Mouse (Mus musculus) forebrain, embryonic 12.5 days (tissue): ENCODE data around the gene Oxa1l. TPM values are rescaled to one million over a fixed set of nuclear protein-coding genes. Genes with fewer than 3 reads are reported as not detected.

Source experiments
- ATAC-seq: fragments of 200-750 bp; cut with Nextera tagmentation; 2 replicates; pipeline ENCODE4 v1.8.0; 2017; ENCODE audit warnings: moderate TSS enrichment; ENCODE audit not compliant: low FRiP score
- H3K27ac ChIP-seq: fragments of 300-500 bp; sonication (generic); 2 replicates; pipeline ENCODE4 v1.5.1; 2016; ENCODE audit warnings: mild to moderate bottlenecking
- H3K27me3 ChIP-seq: fragments of 300-500 bp; sonication (generic); 2 replicates; pipeline ENCODE4 v1.6.1; 2016; ENCODE audit warnings: mild to moderate bottlenecking
- H3K36me3 ChIP-seq: fragments of 300-500 bp; sonication (generic); replicated peaks from 2 replicates; pipeline ENCODE4 v1.6.1; 2016; ENCODE audit warnings: mild to moderate bottlenecking
- H3K4me1 ChIP-seq: fragments of 300-500 bp; sonication (generic); 2 replicates; pipeline ENCODE4 v1.6.1; 2016
- H3K4me2 ChIP-seq: fragments of 300-500 bp; sonication (generic); 2 replicates; pipeline ENCODE4 v1.6.1; 2016; ENCODE audit warnings: mild to moderate bottlenecking, moderate library complexity
- H3K4me3 ChIP-seq: fragments of 300-500 bp; sonication (generic); replicated peaks from 2 replicates; pipeline ENCODE4 v1.5.1; 2016; ENCODE audit warnings: mild to moderate bottlenecking
- H3K9ac ChIP-seq: fragments of 300-500 bp; sonication (generic); 2 replicates; pipeline ENCODE4 v1.6.1; 2016; ENCODE audit warnings: mild to moderate bottlenecking
- H3K9me3 ChIP-seq: fragments of 300-500 bp; sonication (generic); 2 replicates; pipeline ENCODE4 v1.6.1; 2016
- WGBS: fragments of 180-500 bp; shearing (Covaris S2); methylation state at CpG from one replicate; pipeline ENCODE4 v1.1.7; 2016; 5-methylcytosine and 5-hydroxymethylcytosine counted together
- polyA plus RNA-seq: library from polyadenylated mRNA; unstranded; fragments of >200 nt; fragmentation: Nextera tagmentation; extraction: Ambion mirVana; gene quantifications from 2 replicates; pipeline ENCODE4 v1.2.1, GENCODE M21; 2016

The Oxa1l gene
- polyA plus RNA-seq, 1 experiment from 2014 or later, result 42.6 TPM

DNA sequence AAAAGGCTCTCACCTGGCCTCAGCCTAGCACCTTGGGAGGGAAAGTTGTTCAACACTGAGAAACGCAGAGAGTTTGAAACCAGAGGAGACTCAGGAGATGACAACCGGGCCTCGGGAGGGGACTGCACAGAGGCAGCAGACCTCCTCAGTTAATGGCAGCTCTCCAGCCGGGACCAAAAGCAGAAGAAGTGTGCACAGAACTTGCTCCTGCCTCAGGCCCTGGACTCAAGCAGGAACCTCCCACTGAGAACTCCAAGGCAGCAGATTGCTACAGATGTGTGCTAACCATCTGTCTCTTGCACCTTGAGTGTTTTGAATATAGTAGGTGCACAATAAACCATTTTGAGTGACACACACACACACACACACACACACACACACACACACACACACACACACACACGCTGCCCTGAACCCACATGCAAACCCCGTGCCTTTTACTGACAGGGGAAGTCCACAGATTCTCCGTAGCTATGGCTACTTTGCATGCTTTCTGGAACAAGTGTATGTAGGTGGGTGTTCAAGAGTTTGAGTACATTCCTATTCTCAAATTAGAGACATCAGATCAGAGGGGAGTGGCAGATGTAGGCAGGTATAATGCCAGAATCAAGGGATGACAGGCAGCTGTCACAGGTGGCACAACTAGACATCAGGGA is 37.4 kb downstream of the Oxa1l start:
- no peaks in the 10 kb centered on the region for H3K9me3 ChIP-seq
- no peak for ATAC-seq
- 96% methylated on average over 7 of the region's 7 CpGs for WGBS
- H3K9ac ChIP-seq, result no peak overlapping the region
- H3K36me3 ChIP-seq, result no peaks in the 10 kb centered on the region
- no peak overlapping the region for H3K4me2 ChIP-seq
- no peak overlapping the region for H3K27ac ChIP-seq
- H3K4me1 ChIP-seq, result no peaks in the 10 kb centered on the region
- H3K27me3 ChIP-seq, result no peaks in the 10 kb centered on the region
- H3K4me3 ChIP-seq, result no peak overlapping the region

DNA sequence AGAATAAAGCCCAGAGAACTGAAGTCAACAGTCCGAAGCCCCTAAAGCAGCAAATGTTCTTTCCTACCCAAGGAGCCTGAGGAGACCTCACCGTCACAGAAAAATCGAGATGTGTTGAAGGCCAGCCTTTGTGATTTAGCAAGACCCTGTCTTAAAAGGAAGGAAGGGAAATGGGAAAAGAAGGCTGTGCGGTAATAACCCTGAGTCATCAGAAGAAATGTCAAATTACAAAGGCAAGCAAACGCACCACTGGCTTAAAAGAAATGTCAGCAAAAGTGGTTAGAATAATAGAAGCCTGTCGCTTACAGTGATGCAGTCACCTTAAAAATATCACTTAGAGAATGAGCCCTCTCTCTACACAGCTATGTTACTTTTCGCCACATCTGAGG is 37.9 kb downstream of the Oxa1l start:
- Histone ChIP-seq H3K27ac (no peak overlapping the region), H3K9me3 (no peaks in the 10 kb centered on the region), H3K9ac (no peak overlapping the region), H3K4me3 (no peak overlapping the region), H3K4me2 (no peak overlapping the region), H3K27me3 (no peaks in the 10 kb centered on the region), H3K36me3 (no peaks in the 10 kb centered on the region), H3K4me1 (no peaks in the 10 kb centered on the region)
- 78% methylated on average over 7 of the region's 7 CpGs for WGBS
- no peak for ATAC-seq

GRCm38 (mm10) chr14:54398921-54399382 is 38.3 kb downstream of the Oxa1l start:
- no peaks in the 10 kb centered on the region for H3K27me3 ChIP-seq
- WGBS, result 71% methylated on average over 8 of the region's 8 CpGs
- no peaks in the 10 kb centered on the region for H3K4me1 ChIP-seq
- no peak overlapping the region for H3K4me3 ChIP-seq
- no peak overlapping the region for H3K27ac ChIP-seq
- no peaks in the 10 kb centered on the region for H3K9me3 ChIP-seq
- H3K4me2 ChIP-seq, result no peak overlapping the region
- no peak overlapping the region for H3K9ac ChIP-seq
- ATAC-seq, result no peak
- H3K36me3 ChIP-seq, result no peaks in the 10 kb centered on the region

DNA sequence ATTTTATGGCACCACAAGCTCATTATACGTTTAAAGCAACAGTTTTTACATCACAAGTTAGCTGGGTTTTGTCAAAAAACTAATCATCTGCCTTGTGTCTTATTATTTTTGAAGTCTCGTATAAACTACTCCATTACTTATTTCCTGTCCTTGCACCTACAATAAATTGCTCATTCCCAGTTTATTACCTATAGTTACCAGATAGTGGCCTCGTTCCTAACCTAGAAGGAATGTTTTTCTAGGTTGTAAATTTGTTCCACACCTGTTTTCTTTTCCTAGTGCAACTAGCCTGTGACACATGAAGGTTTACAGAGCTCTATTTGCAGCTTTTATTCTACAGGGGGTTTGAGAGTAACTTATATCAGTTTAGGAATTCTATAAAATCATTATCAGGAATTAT is 41.1 kb downstream of the Oxa1l start:
- H3K36me3 ChIP-seq, result no peaks in the 10 kb centered on the region
- H3K9me3 ChIP-seq, result no peaks in the 10 kb centered on the region
- no peak overlapping the region for H3K27ac ChIP-seq
- no peaks in the 10 kb centered on the region for H3K27me3 ChIP-seq
- WGBS, result 86% methylated on average over 3 of the region's 3 CpGs
- H3K9ac ChIP-seq, result no peak overlapping the region
- no peak overlapping the region for H3K4me3 ChIP-seq
- H3K4me1 ChIP-seq, result no peaks in the 10 kb centered on the region
- no peak for ATAC-seq
- H3K4me2 ChIP-seq, result no peak overlapping the region

DNA sequence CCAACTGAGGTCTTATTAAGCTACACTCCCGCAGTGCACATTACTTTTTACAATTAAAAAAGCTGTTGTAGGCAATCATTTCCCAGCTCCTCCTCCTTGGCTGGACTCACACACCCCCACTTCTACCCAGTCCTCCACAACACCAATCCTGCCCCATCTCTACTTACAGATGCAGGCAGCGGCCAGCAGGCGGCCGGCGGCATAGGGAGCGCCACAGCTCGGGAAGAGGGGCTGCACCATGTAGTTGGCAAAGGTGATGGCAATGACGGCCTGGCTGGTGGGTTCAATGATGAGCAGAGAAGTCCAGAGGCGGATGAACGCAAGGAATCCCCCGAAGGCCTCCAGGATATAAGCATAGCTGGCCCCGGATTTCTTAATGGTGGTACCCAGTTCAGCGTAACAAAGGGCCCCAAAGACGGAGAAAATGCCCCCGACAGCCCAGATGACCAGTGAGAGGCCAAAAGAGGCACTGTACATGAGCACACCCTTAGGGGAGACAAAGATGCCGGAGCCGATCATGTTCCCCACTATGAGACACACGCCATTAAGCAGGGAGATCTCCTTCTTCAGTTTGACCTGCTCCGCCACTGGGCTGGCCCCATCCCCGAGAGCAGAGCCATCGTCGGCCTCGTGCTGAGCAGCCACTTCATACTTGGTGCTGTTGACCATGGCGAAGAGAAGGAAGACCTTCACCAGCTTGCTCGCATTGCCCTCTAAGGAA is 47.9 kb downstream of the Oxa1l start:
- ATAC-seq, result no peak

DNA sequence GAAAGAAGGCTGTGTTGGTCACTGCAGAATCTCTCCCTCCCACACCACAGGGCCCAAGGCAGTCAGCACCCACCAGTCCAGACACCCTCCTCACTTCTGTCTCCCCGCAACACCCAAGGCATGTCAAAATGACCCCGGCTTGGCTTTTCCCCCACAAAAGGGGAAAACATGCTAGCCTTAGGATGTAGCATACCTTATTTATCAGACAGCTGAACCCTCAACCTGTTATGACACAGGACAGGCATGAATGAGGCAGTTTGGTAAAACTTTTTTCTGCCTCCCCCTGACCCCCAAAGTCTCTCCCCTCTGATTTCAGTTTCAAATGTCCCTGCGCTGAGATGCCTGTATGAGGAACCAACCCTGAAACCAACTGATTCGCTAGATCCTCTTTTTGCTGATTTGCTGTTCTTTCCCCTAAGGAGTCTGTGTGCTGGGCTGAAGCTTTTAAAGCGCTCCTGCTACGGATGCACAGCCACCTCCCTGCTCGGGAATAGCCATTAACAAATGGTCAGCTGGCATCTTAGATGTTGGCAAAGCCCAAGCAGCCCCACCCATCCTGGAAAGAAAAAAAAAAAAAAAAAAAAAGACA is 48.5 kb downstream of the Oxa1l start:
- 83% methylated on average over 7 of the region's 7 CpGs for WGBS
- no peak overlapping the region for H3K9ac ChIP-seq
- no peak for ATAC-seq

More for the DNA sequence above, 47.9 kb downstream of the Oxa1l start:
- Histone ChIP-seq H3K4me1 (peaks cover 9% of the 10 kb centered on the region), H3K4me3 (no peak overlapping the region), H3K27ac (no peak overlapping the region), H3K9ac (no peak overlapping the region), H3K4me2 (no peak overlapping the region), H3K27me3 (peaks cover 5% of the 10 kb centered on the region; the same call in 1 of the 2 replicates), H3K36me3 (no peaks in the 10 kb centered on the region), H3K9me3 (no peaks in the 10 kb centered on the region)
- WGBS, result 77% methylated on average over 25 of the region's 25 CpGs

DNA sequence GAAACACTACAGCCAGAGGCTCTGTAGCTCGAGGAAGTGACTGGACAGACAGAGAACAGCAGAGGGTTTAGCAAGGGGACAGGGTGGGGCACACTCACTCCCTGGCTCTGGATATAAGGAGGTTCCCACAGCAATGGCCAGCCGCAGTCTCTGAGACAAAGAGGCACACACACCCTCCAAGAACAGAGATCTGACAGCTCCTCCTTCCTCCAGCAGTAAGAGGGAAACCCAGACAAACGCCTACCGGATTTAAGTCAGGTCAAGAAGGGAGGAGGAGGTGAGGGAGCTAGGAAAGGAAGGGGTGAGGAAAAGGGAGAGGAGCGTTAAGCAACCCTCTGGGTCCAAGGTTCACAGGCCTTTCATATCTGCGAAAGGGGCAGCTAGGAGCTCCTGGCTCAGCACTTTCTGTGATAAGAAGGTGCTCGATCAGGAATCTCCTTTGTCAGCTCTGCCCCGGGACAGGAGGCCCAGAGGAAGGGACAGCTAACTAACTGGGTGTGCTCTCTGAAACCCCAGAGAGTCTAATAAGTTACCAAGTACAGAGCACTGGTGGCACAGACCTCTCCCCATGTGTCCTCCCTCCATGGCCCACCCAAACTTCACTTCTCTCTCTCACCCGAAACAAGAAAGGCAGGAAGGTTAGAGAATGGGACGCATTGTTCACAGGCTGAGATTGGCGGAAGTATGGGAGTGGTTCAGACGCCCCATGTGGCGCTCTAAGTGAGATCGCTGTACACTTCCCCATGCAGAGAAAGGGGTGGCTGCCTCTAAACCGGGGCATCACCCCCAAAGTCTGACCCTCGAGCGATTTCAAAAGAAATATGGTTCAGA is 49.6 kb downstream of the Oxa1l start:
- H3K9ac ChIP-seq, result 0 out of 2 replicates have a peak overlapping the region, but pooled peaks have one; percentile 0
- H3K36me3 ChIP-seq, result no peaks in the 10 kb centered on the region
- H3K27me3 ChIP-seq, result peaks cover 18% of the 10 kb centered on the region
- H3K27ac ChIP-seq, result peak overlapping the region; percentile 50; the same call in 1 of the 2 replicates
- peaks cover 19% of the 10 kb centered on the region for H3K4me1 ChIP-seq
- H3K4me2 ChIP-seq, result no peak overlapping the region
- no peak overlapping the region for H3K4me3 ChIP-seq
- H3K9me3 ChIP-seq, result no peaks in the 10 kb centered on the region
- no peak for ATAC-seq
- WGBS, result 45% methylated on average over 17 of the region's 17 CpGs

More for the DNA sequence above, 48.5 kb downstream of the Oxa1l start:
- no peak overlapping the region for H3K27ac ChIP-seq
- H3K4me1 ChIP-seq, result peaks cover 15% of the 10 kb centered on the region
- no peaks in the 10 kb centered on the region for H3K36me3 ChIP-seq
- H3K27me3 ChIP-seq, result peaks cover 11% of the 10 kb centered on the region
- H3K4me3 ChIP-seq, result no peak overlapping the region
- H3K4me2 ChIP-seq, result no peak overlapping the region
- no peaks in the 10 kb centered on the region for H3K9me3 ChIP-seq

DNA sequence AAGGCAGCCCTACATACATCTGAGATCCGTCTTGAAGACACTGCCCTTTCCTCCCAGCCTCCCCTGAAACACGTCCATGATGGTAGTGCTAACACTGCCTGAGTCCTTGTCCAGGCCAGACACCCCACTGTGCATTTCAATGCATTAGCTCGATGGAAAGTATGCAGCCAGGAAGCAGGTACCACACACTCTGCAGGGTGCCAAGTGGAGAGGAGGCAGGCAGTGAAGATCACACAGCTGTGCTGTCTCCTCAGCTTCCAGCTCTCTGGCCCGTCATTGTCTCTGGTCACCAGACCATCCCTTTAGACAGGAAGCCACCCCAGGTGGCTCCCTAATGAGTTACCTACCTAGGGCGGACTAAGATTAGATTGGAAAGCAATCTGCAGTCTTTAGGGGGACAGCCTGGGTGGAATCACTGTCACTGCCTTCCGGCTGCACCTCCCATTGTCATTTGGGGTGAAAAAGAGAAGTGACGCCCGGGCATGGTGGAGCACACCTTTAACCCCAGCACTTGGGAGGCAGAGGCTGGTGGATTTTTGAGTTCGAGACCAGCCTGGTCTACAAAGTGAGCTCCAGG is 51.5 kb downstream of the Oxa1l start:
- H3K4me1 ChIP-seq, result peaks cover 25% of the 10 kb centered on the region
- H3K4me3 ChIP-seq, result no peak overlapping the region
- H3K9me3 ChIP-seq, result no peaks in the 10 kb centered on the region
- no peak overlapping the region for H3K27ac ChIP-seq
- H3K36me3 ChIP-seq, result no peaks in the 10 kb centered on the region
- H3K9ac ChIP-seq, result no peak overlapping the region
- no peak for ATAC-seq
- H3K27me3 ChIP-seq, result peaks cover 33% of the 10 kb centered on the region
- 22% methylated on average over 9 of the region's 9 CpGs for WGBS
- no peak overlapping the region for H3K4me2 ChIP-seq

GRCm38 (mm10) chr14:54412629-54413170 is 52.1 kb downstream of the Oxa1l start:
- WGBS, result 33% methylated on average over 2 of the region's 2 CpGs
- peaks cover 31% of the 10 kb centered on the region for H3K4me1 ChIP-seq
- H3K4me2 ChIP-seq, result no peak overlapping the region
- H3K9me3 ChIP-seq, result no peaks in the 10 kb centered on the region
- H3K27me3 ChIP-seq, result peaks cover 39% of the 10 kb centered on the region
- no peaks in the 10 kb centered on the region for H3K36me3 ChIP-seq
- no peak overlapping the region for H3K27ac ChIP-seq
- no peak overlapping the region for H3K4me3 ChIP-seq
- peak; percentile 39; the same call in 1 of the 2 replicates for ATAC-seq
- H3K9ac ChIP-seq, result no peak overlapping the region

DNA sequence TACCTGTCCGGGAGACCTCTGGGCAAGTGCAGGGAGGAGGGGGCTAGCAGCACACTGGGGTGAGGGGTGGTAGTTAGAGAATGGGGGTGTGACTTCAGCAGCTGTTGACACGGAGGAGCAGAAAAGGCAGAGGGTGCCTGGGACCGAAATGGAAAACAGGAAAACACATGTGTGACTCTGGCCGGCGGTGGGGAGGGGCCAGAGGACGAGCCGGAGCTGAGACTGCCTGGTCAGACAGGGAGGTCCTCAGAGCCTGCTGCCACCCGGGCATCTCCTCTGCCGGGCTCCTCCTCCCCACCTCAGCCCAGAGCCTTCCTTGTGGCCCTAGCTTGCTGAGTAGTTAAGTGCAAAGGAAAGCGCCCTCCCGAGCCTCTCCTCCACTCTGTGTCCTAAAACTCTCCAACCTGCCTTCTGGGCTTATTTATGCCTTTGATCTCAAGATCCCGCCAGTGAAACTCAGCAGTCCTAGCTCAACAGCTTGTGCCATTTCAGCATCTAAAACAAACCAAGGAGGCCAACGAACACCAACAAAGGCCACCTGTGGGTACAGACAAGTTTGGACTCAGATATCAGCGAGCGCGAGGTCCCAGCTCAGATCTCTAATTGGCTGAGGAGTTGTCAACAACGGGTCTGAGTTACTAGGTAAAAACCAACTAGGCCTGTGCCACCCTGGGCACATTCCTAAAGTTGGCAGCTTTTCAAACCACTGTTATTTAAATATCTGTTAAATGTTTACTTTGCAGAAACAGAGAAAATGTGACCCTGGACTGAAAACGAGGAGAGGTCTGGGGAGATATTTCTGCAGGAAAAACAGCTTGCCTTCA is 53.5 kb downstream of the Oxa1l start:
- H3K4me3 ChIP-seq, result no peak overlapping the region
- WGBS, result 8% methylated on average over 18 of the region's 18 CpGs
- peak; percentile 33; the same call in 1 of the 2 replicates for ATAC-seq
- H3K4me1 ChIP-seq, result peaks cover 31% of the 10 kb centered on the region
- no peak overlapping the region for H3K9ac ChIP-seq
- peak overlapping the region; percentile 32 for H3K4me2 ChIP-seq
- no peaks in the 10 kb centered on the region for H3K36me3 ChIP-seq
- H3K27ac ChIP-seq, result no peak overlapping the region
- no peaks in the 10 kb centered on the region for H3K9me3 ChIP-seq
- H3K27me3 ChIP-seq, result peaks cover 42% of the 10 kb centered on the region
